Mouse (Mus musculus) liver, adult 2 months (tissue): ENCODE data around the gene Rps6kb2.

Experiments
- CTCF ChIP-seq: fragments of 200-500 bp; IDR thresholded peaks from 2 replicates; pipeline ENCODE4 v1.5.1; 2011; ENCODE audit warnings: low read depth, low read length, control low read depth
- POLR2A ChIP-seq: fragments of 200-500 bp; IDR thresholded peaks from 2 replicates; pipeline ENCODE4 v1.6.1; 2011; ENCODE audit warnings: low read length, control low read depth; ENCODE audit not compliant: insufficient read depth; ENCODE audit errors: extremely low read depth

- peak; percentile 89 for TF ChIP-seq POLR2A
- TF ChIP-seq CTCF, result peak; percentile 76
Measured at GRCm38 (mm10) chr19:4125741-4126696, 37.1 kb downstream of the Rps6kb2 start, which contains the start of gene Aip.
